Mouse (Mus musculus) embryonic facial prominence, embryonic 15.5 days (tissue): ENCODE measurements around the gene Slc8b1. TPM values are rescaled to one million over a fixed set of nuclear protein-coding genes. Genes with fewer than 3 reads are reported as not detected.
A peak's percentile ranks its signal among the peaks of the same experiment; 100 is the strongest.

Experiments used
- ATAC-seq: fragments of 200-750 bp; cut with Nextera tagmentation; 2 replicates; pipeline ENCODE4 v1.8.0; 2017; ENCODE audit warnings: low read depth, moderate TSS enrichment; ENCODE audit not compliant: insufficient number of reproducible peaks, low FRiP score, low TSS enrichment
- H3K27ac ChIP-seq: fragments of 300-500 bp; sonication (generic); replicated peaks from 2 replicates; pipeline ENCODE4 v1.5.1; 2015; ENCODE audit warnings: mild to moderate bottlenecking, inconsistent platforms
- H3K27me3 ChIP-seq: fragments of 300-500 bp; sonication (generic); 2 replicates; pipeline ENCODE4 v1.6.1; 2015; ENCODE audit warnings: inconsistent platforms
- H3K36me3 ChIP-seq: fragments of 300-500 bp; sonication (generic); 2 replicates; pipeline ENCODE4 v1.6.1; 2015; ENCODE audit warnings: mild to moderate bottlenecking, inconsistent platforms
- H3K4me1 ChIP-seq: fragments of 300-500 bp; sonication (generic); 2 replicates; pipeline ENCODE4 v1.6.1; 2015; ENCODE audit warnings: inconsistent platforms
- H3K4me2 ChIP-seq: fragments of 300-500 bp; sonication (generic); replicated peaks from 2 replicates; pipeline ENCODE4 v1.6.1; 2015; ENCODE audit warnings: mild to moderate bottlenecking, inconsistent platforms
- H3K4me3 ChIP-seq: fragments of 300-500 bp; sonication (generic); replicated peaks from 2 replicates; pipeline ENCODE4 v1.5.1; 2015; ENCODE audit warnings: mild to moderate bottlenecking, inconsistent platforms
- H3K9ac ChIP-seq: fragments of 300-500 bp; sonication (generic); 2 replicates; pipeline ENCODE4 v1.6.1; 2015; ENCODE audit warnings: inconsistent platforms
- H3K9me3 ChIP-seq: fragments of 300-500 bp; sonication (generic); replicated peaks from 2 replicates; pipeline ENCODE4 v1.6.1; 2016; ENCODE audit warnings: inconsistent platforms
- WGBS: fragments of 180-500 bp; shearing (Covaris S2); methylation state at CpG from one replicate; pipeline ENCODE4 v1.1.7; 2015; 5-methylcytosine and 5-hydroxymethylcytosine counted together
- polyA plus RNA-seq: library from polyadenylated mRNA; unstranded; fragments of >200 nt; fragmentation: Nextera tagmentation; extraction: Ambion mirVana; gene quantifications from 2 replicates; pipeline ENCODE4 v1.2.1, GENCODE M21; 2015

The Slc8b1 gene
- polyA plus RNA-seq, 1 experiment from 2014 or later = 9.0 TPM

- 64% methylated on average over 11 of the region's 11 CpGs for WGBS
- no peak overlapping the region for H3K4me2 ChIP-seq
- ATAC-seq = no peak
- no peak overlapping the region for H3K4me3 ChIP-seq
- no peak overlapping the region for H3K27ac ChIP-seq
- no peaks in the 10 kb centered on the region for H3K9me3 ChIP-seq
- H3K36me3 ChIP-seq = peaks cover 11% of the 10 kb centered on the region; the same call in 1 of the 2 replicates
- H3K4me1 ChIP-seq = no peaks in the 10 kb centered on the region
- no peaks in the 10 kb centered on the region for H3K27me3 ChIP-seq
- no peak overlapping the region for H3K9ac ChIP-seq
Measured at GRCm38 (mm10) chr5:120526311-120526710, 15.3 kb downstream of the Slc8b1 start.

- no peak for ATAC-seq
- Histone ChIP-seq H3K27ac (no peak overlapping the region), H3K9me3 (no peaks in the 10 kb centered on the region), H3K36me3 (peaks cover 10% of the 10 kb centered on the region; the same call in 1 of the 2 replicates), H3K27me3 (no peaks in the 10 kb centered on the region), H3K4me2 (no peak overlapping the region), H3K4me3 (no peak overlapping the region), H3K4me1 (no peaks in the 10 kb centered on the region), H3K9ac (no peak overlapping the region)
- WGBS = 85% methylated on average over 16 of the region's 20 CpGs
Measured at GRCm38 (mm10) chr5:120527296-120527964, 16.5 kb downstream of the Slc8b1 start.

- H3K27ac ChIP-seq = no peak overlapping the region
- H3K36me3 ChIP-seq = peaks cover 9% of the 10 kb centered on the region; the same call in 1 of the 2 replicates
- no peak for ATAC-seq
- no peak overlapping the region for H3K4me2 ChIP-seq
- H3K9me3 ChIP-seq = no peaks in the 10 kb centered on the region
- H3K4me3 ChIP-seq = no peak overlapping the region
- H3K4me1 ChIP-seq = peaks cover 26% of the 10 kb centered on the region
- H3K27me3 ChIP-seq = no peaks in the 10 kb centered on the region
- 85% methylated on average over 8 of the region's 8 CpGs for WGBS
- no peak overlapping the region for H3K9ac ChIP-seq
Measured at GRCm38 (mm10) chr5:120531631-120532030, 20.7 kb downstream of the Slc8b1 start.

GRCm38 (mm10) chr5:120534071-120534685, 23.2 kb downstream of the Slc8b1 start:
- no peak overlapping the region for H3K4me2 ChIP-seq
- 45% methylated on average over 15 of the region's 15 CpGs for WGBS
- H3K9ac ChIP-seq = no peak overlapping the region
- peaks cover 26% of the 10 kb centered on the region for H3K4me1 ChIP-seq
- no peaks in the 10 kb centered on the region for H3K9me3 ChIP-seq
- no peak overlapping the region for H3K4me3 ChIP-seq
- ATAC-seq = no peak
- H3K27ac ChIP-seq = peak overlapping the region; percentile 45; the same call in 1 of the 2 replicates
- no peaks in the 10 kb centered on the region for H3K27me3 ChIP-seq
- peaks cover 30% of the 10 kb centered on the region for H3K36me3 ChIP-seq

- Histone ChIP-seq H3K4me1 (peaks cover 26% of the 10 kb centered on the region), H3K9ac (no peak overlapping the region), H3K36me3 (peaks cover 35% of the 10 kb centered on the region), H3K27me3 (no peaks in the 10 kb centered on the region), H3K4me2 (no peak overlapping the region), H3K27ac (peak overlapping the region; percentile 45; the same call in 1 of the 2 replicates), H3K4me3 (no peak overlapping the region), H3K9me3 (no peaks in the 10 kb centered on the region)
- ATAC-seq = 0 out of 2 replicates have a peak, but pooled peaks have one; percentile 13
- 43% methylated on average over 2 of the region's 2 CpGs for WGBS
Measured at GRCm38 (mm10) chr5:120534686-120535075, 23.7 kb downstream of the Slc8b1 start.

GRCm38 (mm10) chr5:120536046-120536445, 25.1 kb downstream of the Slc8b1 start:
- Histone ChIP-seq H3K4me1 (peaks cover 26% of the 10 kb centered on the region), H3K9me3 (no peaks in the 10 kb centered on the region), H3K9ac (no peak overlapping the region), H3K27ac (peak overlapping the region; percentile 79), H3K27me3 (no peaks in the 10 kb centered on the region), H3K4me3 (no peak overlapping the region), H3K4me2 (no peak overlapping the region), H3K36me3 (peaks cover 48% of the 10 kb centered on the region)
- no peak for ATAC-seq
- WGBS = 64% methylated on average over 13 of the region's 13 CpGs

- H3K9me3 ChIP-seq = no peaks in the 10 kb centered on the region
- H3K4me1 ChIP-seq = peaks cover 26% of the 10 kb centered on the region
- no peak overlapping the region for H3K4me2 ChIP-seq
- no peak for ATAC-seq
- peak overlapping the region; percentile 79; the same call in 1 of the 2 replicates for H3K27ac ChIP-seq
- H3K4me3 ChIP-seq = no peak overlapping the region
- H3K36me3 ChIP-seq = peaks cover 54% of the 10 kb centered on the region
- WGBS = 57% methylated on average over 5 of the region's 5 CpGs
- H3K9ac ChIP-seq = no peak overlapping the region
- H3K27me3 ChIP-seq = no peaks in the 10 kb centered on the region
Measured at GRCm38 (mm10) chr5:120536632-120537031, 25.7 kb downstream of the Slc8b1 start.

GRCm38 (mm10) chr5:120548236-120548850, 37.4 kb downstream of the Slc8b1 start:
- no peaks in the 10 kb centered on the region for H3K4me1 ChIP-seq
- WGBS = 59% methylated on average over 11 of the region's 11 CpGs
- no peak overlapping the region for H3K27ac ChIP-seq
- ATAC-seq = no peak
- no peak overlapping the region for H3K9ac ChIP-seq
- H3K27me3 ChIP-seq = no peaks in the 10 kb centered on the region
- no peak overlapping the region for H3K4me2 ChIP-seq
- peaks cover 47% of the 10 kb centered on the region for H3K36me3 ChIP-seq
- no peaks in the 10 kb centered on the region for H3K9me3 ChIP-seq
- H3K4me3 ChIP-seq = no peak overlapping the region

- H3K36me3 ChIP-seq = peaks cover 48% of the 10 kb centered on the region
- no peak overlapping the region for H3K4me2 ChIP-seq
Measured at GRCm38 (mm10) chr5:120550137-120550536, 39.2 kb downstream of the Slc8b1 start.

GRCm38 (mm10) chr5:120550673-120551072, 39.7 kb downstream of the Slc8b1 start:
- peaks cover 53% of the 10 kb centered on the region for H3K36me3 ChIP-seq

More at GRCm38 (mm10) chr5:120550137-120550536, 39.2 kb downstream of the Slc8b1 start:
- Histone ChIP-seq H3K27ac (no peak overlapping the region), H3K4me1 (no peaks in the 10 kb centered on the region), H3K9ac (no peak overlapping the region), H3K9me3 (no peaks in the 10 kb centered on the region), H3K4me3 (no peak overlapping the region), H3K27me3 (no peaks in the 10 kb centered on the region)
- WGBS = 75% methylated on average over 5 of the region's 5 CpGs
- no peak for ATAC-seq

GRCm38 (mm10) chr5:120555871-120556270, 44.9 kb downstream of the Slc8b1 start:
- WGBS = 83% methylated on average over 24 of the region's 24 CpGs
- Histone ChIP-seq H3K27ac (no peak overlapping the region), H3K4me1 (peaks cover 33% of the 10 kb centered on the region), H3K9ac (no peak overlapping the region), H3K36me3 (peaks cover 53% of the 10 kb centered on the region), H3K4me3 (no peak overlapping the region), H3K9me3 (no peaks in the 10 kb centered on the region), H3K27me3 (no peaks in the 10 kb centered on the region), H3K4me2 (no peak overlapping the region)
- ATAC-seq = no peak

More at GRCm38 (mm10) chr5:120550673-120551072, 39.7 kb downstream of the Slc8b1 start:
- 91% methylated on average over 5 of the region's 5 CpGs for WGBS
- no peak overlapping the region for H3K4me2 ChIP-seq
- H3K9ac ChIP-seq = no peak overlapping the region
- H3K27ac ChIP-seq = no peak overlapping the region
- H3K9me3 ChIP-seq = no peaks in the 10 kb centered on the region
- H3K4me3 ChIP-seq = no peak overlapping the region
- H3K4me1 ChIP-seq = no peaks in the 10 kb centered on the region
- ATAC-seq = no peak
- H3K27me3 ChIP-seq = no peaks in the 10 kb centered on the region
